Comparison of ENCODE assay signal across 7 mouse cellular contexts in the genomic region with DNA sequence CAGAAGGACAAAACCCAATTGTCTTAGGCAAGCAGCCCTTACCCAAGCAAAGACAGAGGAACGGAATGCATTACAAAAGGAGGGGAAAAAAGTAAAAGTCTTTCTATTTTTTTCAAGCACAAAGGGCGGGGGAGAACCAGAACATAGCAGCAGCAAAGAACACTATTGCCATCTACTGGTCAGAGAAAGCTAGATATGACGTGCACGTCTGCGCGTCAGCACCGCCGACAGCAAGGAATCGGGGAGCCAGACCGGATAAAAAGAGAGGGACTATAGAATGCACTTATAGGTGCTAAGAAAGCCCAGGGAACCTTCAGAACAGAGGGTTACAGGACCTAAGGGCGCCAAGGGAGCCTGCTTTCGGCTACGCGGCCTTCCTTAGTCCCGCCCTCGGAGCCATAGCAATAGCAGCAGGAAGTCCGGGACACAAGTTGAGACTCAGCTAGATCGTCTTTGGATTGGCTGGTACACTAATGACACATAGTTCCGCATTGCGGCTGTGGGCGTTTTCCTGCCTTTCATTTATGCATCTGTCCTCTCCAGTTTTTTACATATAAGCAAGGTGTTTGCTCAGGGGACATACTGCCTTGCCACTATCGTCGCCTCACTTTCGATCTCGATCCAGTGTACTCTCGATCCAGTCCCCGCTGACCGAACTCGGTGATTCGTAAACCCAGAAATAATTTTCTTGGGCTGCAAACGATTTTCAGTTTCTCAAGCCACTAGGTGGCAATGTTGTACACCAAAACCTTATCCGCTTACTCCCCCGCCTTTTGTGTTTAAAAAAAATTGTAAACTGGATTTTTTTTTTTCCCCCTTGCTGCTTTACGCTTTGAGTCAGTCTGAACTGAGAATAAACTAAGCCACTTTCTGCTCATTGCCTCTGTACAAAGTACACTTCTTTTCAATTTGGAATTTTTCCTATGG. TPM values are rescaled to one million over a fixed set of nuclear protein-coding genes. Genes with fewer than 3 reads are reported as not detected.
DNase-seq lines count a peak whose midpoint lies in the region; ATAC-seq lines count a peak whose summit lies in the region.

No protein-coding gene starts in this region.

- H3K27ac ChIP-seq in limb, embryonic 10.5 days = peak overlapping the region; percentile 89
- H3K27ac ChIP-seq in midbrain, embryonic 13.5 days = peak overlapping the region; percentile 91

- H3K36me3 ChIP-seq in limb, embryonic 10.5 days = no peaks in the 10 kb centered on the region
- no peaks in the 10 kb centered on the region for H3K36me3 ChIP-seq in midbrain, embryonic 13.5 days

- WGBS in limb, embryonic 10.5 days = under 1% methylated on average over 34 of the region's 34 CpGs
- 2% methylated on average over 34 of the region's 34 CpGs for WGBS in midbrain, embryonic 13.5 days

- H3K9ac ChIP-seq in midbrain, embryonic 13.5 days (replicated peaks) = 0 out of 2 replicates have a peak overlapping the region, but pooled peaks have one; percentile 41

- no peaks in the 10 kb centered on the region for H3K9me3 ChIP-seq in limb, embryonic 10.5 days (replicated peaks)
- H3K9me3 ChIP-seq in midbrain, embryonic 13.5 days = no peaks in the 10 kb centered on the region

- no peaks in the 10 kb centered on the region for H3K4me1 ChIP-seq in limb, embryonic 10.5 days
- H3K4me1 ChIP-seq in midbrain, embryonic 13.5 days (replicated peaks) = no peaks in the 10 kb centered on the region

- no peaks in the 10 kb centered on the region for H3K27me3 ChIP-seq in limb, embryonic 10.5 days (ENCODE audit: low read depth, poor library complexity, severe bottlenecking)
- no peaks in the 10 kb centered on the region for H3K27me3 ChIP-seq in midbrain, embryonic 13.5 days

- H3K4me2 ChIP-seq in midbrain, embryonic 13.5 days (replicated peaks) = peak overlapping the region; percentile 35

- DNase-seq in adrenal gland, adult 8-10 months = peak; percentile 90
- DNase-seq in embryo, embryonic 9.5 days (ENCODE audit: extremely low spot score) = peak; percentile 82
- peak; percentile 95 for DNase-seq in kidney, adult 11 months
- DNase-seq in limb, embryonic 10.5 days (ENCODE audit: low spot score) = peak; percentile 84
- DNase-seq in spleen, adult 12 weeks (ENCODE audit: low spot score) = peak; percentile 83

- ATAC-seq in granulocyte monocyte progenitor cell, adult 5-6 weeks (replicated peaks; ENCODE audit: poor library complexity, severe bottlenecking) = peak; percentile 99
- ATAC-seq in midbrain, embryonic 13.5 days = peak; percentile 98

- H3K4me3 ChIP-seq in limb, embryonic 10.5 days = peak overlapping the region; percentile 57
- peak overlapping the region; percentile 44 for H3K4me3 ChIP-seq in midbrain, embryonic 13.5 days (replicated peaks)

RNA-seq across cellular contexts. Expression of gene Tmem29, which starts 19.2 kb away (rescaled TPM):
- 10 to 100 TPM; 21.1 to 29.4 (median 28.0) TPM for total RNA-seq in adrenal gland, adult 8-10 months (2022)
- total RNA-seq in granulocyte monocyte progenitor cell, adult 5-6 weeks (2014; fragmentation: Nextera tagmentation) = 15.3 and 16.2 TPM in 2 replicates
- total RNA-seq in granulocyte monocyte progenitor cell, adult 5-6 weeks (2017) = 24.3 and 27.2 TPM in 2 replicates
- polyA plus RNA-seq in limb, embryonic 10.5 days (2016; fragmentation: Nextera tagmentation; extraction: Ambion mirVana) = 41.4 and 45.7 TPM in 2 replicates
- 65.0 and 69.3 TPM in 2 replicates for polyA plus RNA-seq in midbrain, embryonic 13.5 days (2015; fragmentation: Nextera tagmentation; extraction: Ambion mirVana)

Comparison
In these comparisons a context has a peak if more than half of its experiments do, and no peak if none do; other contexts are left out.
1. Peak in every context shown above with its lines: DNase-seq, ATAC-seq, H3K4me3 ChIP-seq and H3K27ac ChIP-seq.